Mouse (Mus musculus) CH12.LX (cell line): ENCODE measurements around the gene Spaca6. TPM values are rescaled to one million over a fixed set of nuclear protein-coding genes. Genes with fewer than 3 reads are reported as not detected.

Experiments
- DNase-seq: peaks from one replicate; pipeline ENCODE4 v3.0.0-alpha.2; 2013; ENCODE audit errors: extremely low read depth
- H3K27ac ChIP-seq: 2 replicates; pipeline ENCODE4 v1.5.1; 2012; ENCODE audit warnings: low read depth, mild to moderate bottlenecking, control low read depth, moderate library complexity; ENCODE audit not compliant: insufficient read depth
- H3K27me3 ChIP-seq: replicated peaks from 2 replicates; pipeline ENCODE3; 2012; ENCODE audit warnings: inconsistent platforms
- H3K36me3 ChIP-seq, 2 experiments: replicated peaks in 1 of 2; 2 replicates each; pipeline versions ENCODE3 to v1.6.1; 2012; ENCODE audit warnings: inconsistent platforms in 1 of 2, low read length in 1 of 2, mild to moderate bottlenecking in 1 of 2, mixed read lengths in 1 of 2, moderate library complexity in 1 of 2; ENCODE audit not compliant: control insufficient read depth in 1 of 2, insufficient read depth in 1 of 2
- H3K4me1 ChIP-seq, 2 experiments: 2 replicates each; pipeline ENCODE4 v1.6.1; 2012; ENCODE audit warnings: inconsistent platforms in 1 of 2, moderate library complexity in 1 of 2; ENCODE audit not compliant: insufficient read depth in 2 of 2, control insufficient read depth in 1 of 2
- H3K4me2 ChIP-seq: 2 replicates; pipeline ENCODE4 v1.6.1; 2012; ENCODE audit warnings: low read depth, mild to moderate bottlenecking, control low read depth; ENCODE audit not compliant: poor library complexity, insufficient read depth, severe bottlenecking
- H3K4me3 ChIP-seq, 3 experiments: fragments of 150-350 bp in 1 of 3; sonication (generic) in 1 of 3; replicated peaks in 1 of 3; 2 replicates each; pipeline versions ENCODE3 to v1.5.1; 2011 to 2012; ENCODE audit warnings: low read depth in 2 of 3, low read length in 2 of 3, mild to moderate bottlenecking in 2 of 3, moderate library complexity in 2 of 3, control low read depth in 1 of 3, improper control_type of control experiment in 1 of 3, inconsistent platforms in 1 of 3, mixed read lengths in 1 of 3; ENCODE audit not compliant: poor library complexity in 1 of 3
- H3K79me2 ChIP-seq: replicated peaks from 2 replicates; pipeline ENCODE4 v1.6.1; 2012; ENCODE audit warnings: mild to moderate bottlenecking, moderate library complexity; ENCODE audit not compliant: control insufficient read depth, poor library complexity, insufficient read depth, severe bottlenecking; ENCODE audit errors: extremely low read depth
- H3K9ac ChIP-seq: 2 replicates; pipeline ENCODE4 v1.6.1; 2012; ENCODE audit warnings: low read depth, mild to moderate bottlenecking, control low read depth, moderate library complexity; ENCODE audit not compliant: insufficient read depth
- H3K9me3 ChIP-seq: replicated peaks from 2 replicates; pipeline ENCODE3; 2012; ENCODE audit warnings: low read length, inconsistent platforms, mixed read lengths
- BHLHE40 ChIP-seq: IDR thresholded peaks from 2 replicates; pipeline ENCODE4 v1.6.1; 2011; ENCODE audit warnings: mild to moderate bottlenecking, low read depth, low read length, improper control_type of control experiment
- E2F4 ChIP-seq: IDR thresholded peaks from 2 replicates; pipeline ENCODE4 v1.6.1; 2011; ENCODE audit warnings: low read depth, low read length, improper control_type of control experiment; ENCODE audit not compliant: insufficient replicate concordance
- ELF1 ChIP-seq: IDR thresholded peaks from 2 replicates; pipeline ENCODE4 v1.6.1; 2014; ENCODE audit warnings: low read depth, mild to moderate bottlenecking, inconsistent platforms, low read length, improper control_type of control experiment
- ETS1 ChIP-seq: conservative IDR thresholded peaks from 2 replicates; pipeline ENCODE4 v1.6.1; 2012; ENCODE audit warnings: low read depth, mild to moderate bottlenecking, inconsistent platforms, low read length, improper control_type of control experiment, moderate library complexity
- GABPA ChIP-seq: IDR thresholded peaks from 2 replicates; pipeline ENCODE4 v1.6.1; 2012; ENCODE audit warnings: low read depth, low read length, improper control_type of control experiment, inconsistent platforms; ENCODE audit not compliant: insufficient replicate concordance
- HCFC1 ChIP-seq: IDR thresholded peaks from 2 replicates; pipeline ENCODE4 v1.6.1; 2012; ENCODE audit warnings: low read depth, mild to moderate bottlenecking, inconsistent platforms, low read length, improper control_type of control experiment
- IRF4 ChIP-seq: IDR thresholded peaks from 2 replicates; pipeline ENCODE4 v1.6.1; 2014; ENCODE audit warnings: low read depth, mild to moderate bottlenecking, inconsistent platforms, low read length, improper control_type of control experiment
- JUN ChIP-seq: IDR thresholded peaks from 2 replicates; pipeline ENCODE4 v1.6.1; 2011; ENCODE audit warnings: low read depth, mild to moderate bottlenecking, low read length, improper control_type of control experiment, moderate library complexity; ENCODE audit not compliant: insufficient read depth
- JUND ChIP-seq: conservative IDR thresholded peaks from 2 replicates; pipeline ENCODE4 v1.6.1; 2011; ENCODE audit warnings: low read depth, low read length, improper control_type of control experiment
- MAFK ChIP-seq: IDR thresholded peaks from 2 replicates; pipeline ENCODE4 v1.6.1; 2011; ENCODE audit warnings: low read length, improper control_type of control experiment; ENCODE audit not compliant: insufficient replicate concordance
- MAX ChIP-seq: IDR thresholded peaks from 2 replicates; pipeline ENCODE4 v1.6.1; 2011; ENCODE audit warnings: low read length, improper control_type of control experiment
- MAZ ChIP-seq: IDR thresholded peaks from 2 replicates; pipeline ENCODE4 v1.6.1; 2012; ENCODE audit warnings: low read depth, mild to moderate bottlenecking, inconsistent platforms, low read length, improper control_type of control experiment, moderate library complexity
- MYC ChIP-seq: IDR thresholded peaks from 2 replicates; pipeline ENCODE4 v1.6.1; 2011; ENCODE audit warnings: low read depth, mild to moderate bottlenecking, improper control_type of control experiment, low read length
- NELFE ChIP-seq: IDR thresholded peaks from 2 replicates; pipeline ENCODE4 v1.6.1; 2011; ENCODE audit warnings: low read depth, low read length, improper control_type of control experiment
- POLR2A ChIP-seq: IDR thresholded peaks from 2 replicates; pipeline ENCODE4 v1.6.1; 2011; ENCODE audit warnings: low read depth, mild to moderate bottlenecking, improper control_type of control experiment, low read length
- POLR2AphosphoS2 ChIP-seq: IDR thresholded peaks from 2 replicates; pipeline ENCODE4 v1.6.1; 2011; ENCODE audit warnings: low read depth, low read length, improper control_type of control experiment
- RAD21 ChIP-seq: IDR thresholded peaks from 2 replicates; pipeline ENCODE4 v1.6.1; 2011; ENCODE audit warnings: low read depth, mild to moderate bottlenecking, low read length, improper control_type of control experiment, moderate library complexity
- TBP ChIP-seq: conservative IDR thresholded peaks from 2 replicates; pipeline ENCODE4 v1.6.1; 2011; ENCODE audit warnings: low read depth, low read length, improper control_type of control experiment
- TCF12 ChIP-seq: IDR thresholded peaks from 2 replicates; pipeline ENCODE4 v1.6.1; 2014; ENCODE audit warnings: low read depth, mild to moderate bottlenecking, inconsistent platforms, low read length, improper control_type of control experiment
- UBTF ChIP-seq: IDR thresholded peaks from 2 replicates; pipeline ENCODE4 v1.6.1; 2012; ENCODE audit warnings: low read depth, mild to moderate bottlenecking, inconsistent platforms, low read length, improper control_type of control experiment, moderate library complexity
- USF1 ChIP-seq: IDR thresholded peaks from 2 replicates; pipeline ENCODE4 v1.6.1; 2014; ENCODE audit warnings: low read depth, mild to moderate bottlenecking, inconsistent platforms, low read length, improper control_type of control experiment
- ZKSCAN1 ChIP-seq: IDR thresholded peaks from 2 replicates; pipeline ENCODE4 v1.6.1; 2012; ENCODE audit warnings: low read depth, inconsistent platforms, low read length, improper control_type of control experiment, borderline replicate concordance
- ZMIZ1 ChIP-seq: IDR thresholded peaks from 2 replicates; pipeline ENCODE4 v1.6.1; 2012; ENCODE audit warnings: low read depth, mild to moderate bottlenecking, inconsistent platforms, low read length, improper control_type of control experiment
- dilution Hi-C: fragments of 300-500 bp; cut with MboI; formaldehyde crosslinking; loops from 2 replicates; pipeline ENCODE4 v1.14.3; 2020; ENCODE audit warnings: low sequenced_read_pairs; ENCODE audit not compliant: extremely low pct_unique_long_range_greater_than_20kb, extremely low pct_ligation_motif_present
- in situ Hi-C: fragments of 300-500 bp; cut with MboI; formaldehyde crosslinking; loops from 3 replicates; pipeline ENCODE4 v1.14.3; 2019; ENCODE audit warnings: low sequenced_read_pairs, low pct_ligation_motif_present, low pct_unique_long_range_greater_than_20kb, mixed read lengths
- polyA plus RNA-seq: library from polyadenylated mRNA; unstranded; fragments of >175 nt; gene quantifications from 2 replicates; pipeline ENCODE4 v1.2.1, GENCODE M21; 2012; ENCODE audit warnings: low read depth; ENCODE audit not compliant: insufficient read length
- total RNA-seq, 2 experiments: library from RNA; depleted of rRNA; stranded (reverse); fragments of 300-350 nt in 1 of 2; fragments of >200 nt in 1 of 2; gene quantifications; 2 replicates each; pipeline ENCODE4 v1.2.3; 2012 to 2014

The Spaca6 gene
- total and polyA plus RNA-seq, 3 experiments, result 0.67 TPM; not detected in 2

- Histone ChIP-seq H3K4me2 (no peak overlapping the region), H3K79me2 (no peaks in the 10 kb centered on the region), H3K27ac (no peak overlapping the region), H3K27me3 (no peaks in the 10 kb centered on the region), H3K4me3 (no peak overlapping the region), H3K9me3 (no peaks in the 10 kb centered on the region), H3K9ac (no peak overlapping the region), H3K36me3 (no peaks in the 10 kb centered on the region), H3K4me1 (no peaks in the 10 kb centered on the region)
- dilution Hi-C loops, result no loop called here
- in situ Hi-C loops, result no loop called here
- no peak for DNase-seq
- TF ChIP-seq TCF12 (no peak), ZKSCAN1 (no peak), JUND (no peak)
Observed at GRCm38 (mm10) chr17:17879347-17879746, 52.4 kb downstream of the Spaca6 start.

- Histone ChIP-seq H3K36me3 (no peaks in the 10 kb centered on the region), H3K27me3 (no peaks in the 10 kb centered on the region), H3K9ac (no peak overlapping the region), H3K27ac (no peak overlapping the region), H3K4me3 (no peak overlapping the region), H3K9me3 (no peaks in the 10 kb centered on the region), H3K79me2 (no peaks in the 10 kb centered on the region), H3K4me2 (no peak overlapping the region), H3K4me1 (no peaks in the 10 kb centered on the region)
- TF ChIP-seq BHLHE40 (no peak), GABPA (no peak), HCFC1 (no peak), ZKSCAN1 (no peak), MAFK (no peak), ZMIZ1 (no peak), MAX (no peak), POLR2AphosphoS2 (no peak), JUN (no peak), ELF1 (no peak), JUND (no peak), USF1 (no peak), RAD21 (no peak), ETS1 (no peak)
- DNase-seq, result no peak
- dilution Hi-C loops, result no loop called here
- in situ Hi-C loops, result no loop called here
Observed at GRCm38 (mm10) chr17:17882672-17883071, 55.7 kb downstream of the Spaca6 start.

GRCm38 (mm10) chr17:17883840-17884239 lies 56.9 kb downstream of the Spaca6 start, which contains the start of gene Fpr1:
Gene Fpr1, minus strand, starts transcription at chr17:17883940.
- H3K79me2 ChIP-seq, result no peaks in the 10 kb centered on the region
- H3K9ac ChIP-seq, result no peak within 1 kb of the TSS
- no peaks in the 10 kb centered on the region for H3K36me3 ChIP-seq
- in situ Hi-C loops (no loop called here), dilution Hi-C loops (no loop called here)
- H3K4me1 ChIP-seq, result no peaks in the 10 kb centered on the region
- no peak within 1 kb of the TSS for H3K4me2 ChIP-seq
- no peak for DNase-seq
- TF ChIP-seq E2F4 (no peak), MAFK (no peak), USF1 (no peak), UBTF (no peak), TBP (no peak), NELFE (no peak), IRF4 (no peak), POLR2A (no peak), RAD21 (no peak), MYC (no peak), MAZ (no peak)
- no peak within 1 kb of the TSS for H3K4me3 ChIP-seq
- H3K27ac ChIP-seq, result no peak within 1 kb of the TSS
- H3K9me3 ChIP-seq, result no peaks in the 10 kb centered on the region
- H3K27me3 ChIP-seq, result no peaks in the 10 kb centered on the region
